Mouse (Mus musculus): ENCODE data around the gene Lmcd1.
A peak's percentile ranks its signal among the peaks of the same experiment; 100 is the strongest.

- TF ChIP-seq EP300 (IDR thresholded peaks at IDR 0.05) (peak; percentile 28; the same call in 1 of the 2 replicates), CTCF (IDR thresholded peaks at IDR 0.05) (peak; percentile 67)
Measured at GRCm38 (mm10) chr6:112273501-112274205, at the start of gene Lmcd1.

Data from lung, postnatal 0 days (tissue).